Mouse (Mus musculus): Measurements from ENCODE around the gene Otud1.

Gene Otud1

GRCm38 (mm10) chr2:19657158-19657874 is at the start of gene Otud1:
Gene Otud1 (plus strand): TSS chr2:19657752.
- DNase-seq: peak; percentile 96 to 97

GRCm38 (mm10) chr2:19607852-19608251 is 49.7 kb upstream of the Otud1 start:
- DNase-seq: no peak

- no peak for DNase-seq
Measured at GRCm38 (mm10) chr2:19608410-19609073, 49.0 kb upstream of the Otud1 start.

GRCm38 (mm10) chr2:19622041-19622440 is 35.5 kb upstream of the Otud1 start:
- DNase-seq: no peak

- DNase-seq: peak in 1 of 2 experiments; percentile 6
Measured at GRCm38 (mm10) chr2:19627044-19627443, 30.5 kb upstream of the Otud1 start.

- no peak for DNase-seq
Measured at GRCm38 (mm10) chr2:19627920-19628608, 29.5 kb upstream of the Otud1 start.

- no peak for DNase-seq
Measured at GRCm38 (mm10) chr2:19630544-19630943, 27.0 kb upstream of the Otud1 start.

- no peak for DNase-seq
Measured at GRCm38 (mm10) chr2:19633406-19633920, 24.1 kb upstream of the Otud1 start.

GRCm38 (mm10) chr2:19645182-19645581 is 12.4 kb upstream of the Otud1 start:
- no peak for DNase-seq

GRCm38 (mm10) chr2:19646144-19646543 is 11.4 kb upstream of the Otud1 start:
- DNase-seq: no peak

- DNase-seq: peak; percentile 61 to 68
Measured at GRCm38 (mm10) chr2:19646910-19647309, 10.6 kb upstream of the Otud1 start.

GRCm38 (mm10) chr2:19656436-19656835 is 1.1 kb upstream of the Otud1 start:
- DNase-seq: peak in 1 of 2 experiments; percentile 34

GRCm38 (mm10) chr2:19657881-19658589 is 483 bp downstream of the Otud1 start:
- DNase-seq: peak; percentile 63 to 64

GRCm38 (mm10) chr2:19658661-19659384 is 1.3 kb downstream of the Otud1 start:
- DNase-seq: peak; percentile 26 to 41

- no peak for DNase-seq
Measured at GRCm38 (mm10) chr2:19660875-19661274, 3.3 kb downstream of the Otud1 start.

GRCm38 (mm10) chr2:19663146-19663848 is 5.7 kb downstream of the Otud1 start:
- DNase-seq: no peak

GRCm38 (mm10) chr2:19664147-19664546 is 6.6 kb downstream of the Otud1 start:
- DNase-seq: peak; percentile 33 to 58

- DNase-seq: no peak
Measured at GRCm38 (mm10) chr2:19664555-19665475, 7.3 kb downstream of the Otud1 start.

- DNase-seq: peak; percentile 51 to 66
Measured at GRCm38 (mm10) chr2:19665841-19666240, 8.3 kb downstream of the Otud1 start.
